Mouse (Mus musculus): ENCODE data around the gene Gdpd3. TPM values are rescaled to one million over a fixed set of nuclear protein-coding genes. Genes with fewer than 3 reads are reported as not detected.

Gene Gdpd3
- polyA plus RNA-seq, 1 experiment from 2014 or later: 12.4 TPM

- no peaks in the 10 kb centered on the region for H3K27me3 ChIP-seq
- peak; percentile 89 for ATAC-seq (ENCODE audit: insufficient number of reproducible peaks, low FRiP score, low TSS enrichment, low read depth)
- peak overlapping the region; percentile 82 for H3K4me2 ChIP-seq (replicated peaks)
- peak overlapping the region; percentile 76 for H3K9ac ChIP-seq
- WGBS: under 1% methylated on average over 37 of the region's 38 CpGs
- no peaks in the 10 kb centered on the region for H3K9me3 ChIP-seq (replicated peaks)
- H3K27ac ChIP-seq (replicated peaks): peak overlapping the region; percentile 99
- peak overlapping the region; percentile 87 for H3K4me3 ChIP-seq (replicated peaks)
- H3K4me1 ChIP-seq: peaks cover 38% of the 10 kb centered on the region
- H3K36me3 ChIP-seq: peaks cover 29% of the 10 kb centered on the region
Measured at GRCm38 (mm10) chr7:126799468-126800268, 33.5 kb downstream of the Gdpd3 start.

DNA sequence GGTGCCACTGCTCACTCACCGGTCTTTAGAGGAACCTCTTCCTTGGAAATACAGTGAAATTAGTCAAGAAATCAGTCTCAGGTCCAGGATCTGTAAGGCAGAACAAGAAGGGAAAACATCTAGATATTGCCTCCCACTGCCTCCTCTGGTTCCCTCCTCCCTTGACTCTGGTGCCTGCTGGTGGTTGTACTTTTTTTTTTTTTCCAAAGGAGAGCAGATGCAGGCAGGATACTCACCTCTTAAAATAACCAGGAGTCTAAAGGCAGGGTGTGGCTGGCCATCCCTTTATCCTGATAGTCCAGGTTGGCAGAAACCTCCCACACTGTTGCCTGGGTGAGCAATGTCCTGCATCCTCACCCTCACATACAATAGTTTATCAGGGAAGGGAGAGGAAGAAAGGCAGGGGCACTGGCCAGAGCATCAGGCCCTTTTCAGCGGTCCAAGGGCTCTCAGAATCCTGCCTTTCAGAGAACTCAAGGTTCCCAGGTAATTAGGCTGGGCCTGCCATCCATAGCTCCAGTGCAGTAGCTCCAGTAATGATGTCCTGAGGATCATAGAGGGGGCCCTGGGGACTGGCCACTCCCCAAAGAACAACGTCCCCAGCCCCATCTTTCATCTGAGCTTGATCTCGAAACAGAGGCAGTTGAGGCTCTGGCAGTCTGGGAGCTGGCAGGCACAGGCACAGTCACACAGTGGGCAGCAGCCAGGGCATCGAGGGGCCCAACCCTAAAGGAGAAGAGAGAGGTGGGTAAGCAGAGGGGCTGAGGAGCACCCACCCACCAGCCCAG lies 34.3 kb downstream of the Gdpd3 start:
- H3K4me3 ChIP-seq (replicated peaks): peak overlapping the region; percentile 87
- no peak for ATAC-seq (ENCODE audit: insufficient number of reproducible peaks, low FRiP score, low TSS enrichment, low read depth)
- H3K9me3 ChIP-seq (replicated peaks): no peaks in the 10 kb centered on the region
- H3K9ac ChIP-seq: peak overlapping the region; percentile 76
- 50% methylated on average over 5 of the region's 5 CpGs for WGBS
- H3K4me1 ChIP-seq: peaks cover 38% of the 10 kb centered on the region
- H3K27me3 ChIP-seq: no peaks in the 10 kb centered on the region
- H3K4me2 ChIP-seq (replicated peaks): peak overlapping the region; percentile 82
- H3K36me3 ChIP-seq: peaks cover 21% of the 10 kb centered on the region
- H3K27ac ChIP-seq (replicated peaks): peak overlapping the region; percentile 99

DNA sequence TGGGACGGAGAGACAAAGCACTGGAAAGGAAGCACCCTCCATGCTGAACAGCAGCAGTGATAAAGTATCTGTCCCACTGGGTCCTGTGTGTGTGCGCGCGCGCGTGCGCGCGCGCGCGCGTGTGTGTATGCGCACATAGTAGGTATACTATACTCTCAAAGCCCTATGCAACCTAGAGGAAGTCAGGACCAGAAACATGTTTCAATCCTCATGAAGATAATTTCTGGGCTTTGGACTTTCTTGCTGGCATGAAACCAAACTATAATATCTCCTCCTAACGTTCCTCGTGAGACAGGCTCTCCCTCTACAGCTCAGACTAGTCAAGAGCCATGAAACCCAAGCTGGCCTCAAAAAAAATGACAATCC lies 34.9 kb downstream of the Gdpd3 start:
- H3K27me3 ChIP-seq: no peaks in the 10 kb centered on the region
- H3K4me3 ChIP-seq (replicated peaks): no peak overlapping the region
- 90% methylated on average over 16 of the region's 16 CpGs for WGBS
- no peak overlapping the region for H3K4me2 ChIP-seq (replicated peaks)
- no peaks in the 10 kb centered on the region for H3K9me3 ChIP-seq (replicated peaks)
- peaks cover 38% of the 10 kb centered on the region for H3K4me1 ChIP-seq
- peaks cover 15% of the 10 kb centered on the region for H3K36me3 ChIP-seq
- H3K9ac ChIP-seq: no peak overlapping the region
- peak overlapping the region; percentile 99; the same call in 1 of the 2 replicates for H3K27ac ChIP-seq (replicated peaks)
- no peak for ATAC-seq (ENCODE audit: insufficient number of reproducible peaks, low FRiP score, low TSS enrichment, low read depth)

DNA sequence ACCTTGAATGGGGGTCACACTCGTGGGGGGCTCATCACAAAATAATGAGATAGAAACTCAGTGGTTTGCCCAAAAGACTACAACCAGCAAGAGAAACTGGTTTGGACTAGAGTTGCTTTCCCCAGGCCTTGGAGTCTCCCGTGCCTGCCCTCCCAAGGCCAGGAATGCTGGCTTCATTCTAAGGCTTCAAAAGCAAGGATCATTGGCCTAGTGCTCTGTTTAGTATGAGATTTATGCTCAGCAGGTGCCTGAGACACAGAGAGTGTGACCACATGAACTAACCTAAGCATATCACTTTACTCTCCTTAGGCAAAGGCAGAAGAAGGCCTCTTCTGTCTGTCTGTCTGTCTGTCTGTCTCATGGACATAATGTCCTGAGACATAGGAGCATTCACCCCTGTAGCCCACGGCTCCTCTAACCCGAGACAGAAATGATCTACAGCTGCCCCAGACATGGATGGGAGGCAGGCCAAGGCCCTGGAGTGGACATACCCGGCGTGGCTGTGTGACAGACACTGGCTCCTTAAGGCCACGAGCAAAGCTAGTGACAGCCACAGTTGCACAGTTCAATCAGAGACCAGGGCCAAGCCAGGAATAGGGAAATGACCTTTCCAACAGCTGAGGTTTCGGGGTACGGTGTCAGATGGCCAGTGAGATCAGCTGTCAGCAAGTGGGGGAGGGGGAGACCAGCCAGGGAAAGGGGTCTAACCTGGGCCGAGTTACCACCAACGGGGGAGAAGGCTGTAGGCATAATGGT lies 36.2 kb downstream of the Gdpd3 start:
- Histone ChIP-seq H3K27ac (replicated peaks) (no peak overlapping the region), H3K36me3 (peaks cover 3% of the 10 kb centered on the region; the same call in 1 of the 2 replicates), H3K4me1 (peaks cover 29% of the 10 kb centered on the region), H3K4me3 (replicated peaks) (no peak overlapping the region), H3K27me3 (no peaks in the 10 kb centered on the region), H3K4me2 (replicated peaks) (no peak overlapping the region), H3K9me3 (replicated peaks) (no peaks in the 10 kb centered on the region), H3K9ac (no peak overlapping the region)
- WGBS: 76% methylated on average over 11 of the region's 11 CpGs
- no peak for ATAC-seq (ENCODE audit: insufficient number of reproducible peaks, low FRiP score, low TSS enrichment, low read depth)

DNA sequence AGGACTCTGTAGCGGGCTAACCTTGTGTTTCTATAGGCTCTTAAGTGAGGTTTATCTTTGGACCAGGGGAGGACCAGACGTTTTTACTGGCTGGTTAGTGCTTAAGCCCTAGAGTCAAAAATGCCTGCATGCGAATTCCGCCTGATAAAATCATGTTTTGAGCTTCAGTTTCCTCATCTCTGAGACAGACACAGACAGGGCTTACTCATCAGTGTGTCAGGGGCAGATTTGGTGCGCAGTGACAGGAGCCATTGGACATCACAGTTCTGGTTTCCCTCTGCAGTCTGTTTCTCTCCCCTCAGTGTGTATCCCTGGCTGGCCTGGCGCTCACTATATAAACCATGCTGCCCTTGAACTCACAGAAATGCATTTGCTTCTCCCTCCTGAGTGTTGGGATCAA lies 37.0 kb downstream of the Gdpd3 start:
- 81% methylated on average over 6 of the region's 6 CpGs for WGBS
- no peak overlapping the region for H3K4me2 ChIP-seq (replicated peaks)
- H3K27ac ChIP-seq (replicated peaks): no peak overlapping the region; the same call in 1 of the 2 replicates
- peaks cover 29% of the 10 kb centered on the region for H3K4me1 ChIP-seq
- no peak overlapping the region for H3K4me3 ChIP-seq (replicated peaks)
- no peaks in the 10 kb centered on the region for H3K9me3 ChIP-seq (replicated peaks)
- no peak for ATAC-seq (ENCODE audit: insufficient number of reproducible peaks, low FRiP score, low TSS enrichment, low read depth)
- no peaks in the 10 kb centered on the region for H3K27me3 ChIP-seq
- H3K36me3 ChIP-seq: no peaks in the 10 kb centered on the region
- H3K9ac ChIP-seq: no peak overlapping the region

DNA sequence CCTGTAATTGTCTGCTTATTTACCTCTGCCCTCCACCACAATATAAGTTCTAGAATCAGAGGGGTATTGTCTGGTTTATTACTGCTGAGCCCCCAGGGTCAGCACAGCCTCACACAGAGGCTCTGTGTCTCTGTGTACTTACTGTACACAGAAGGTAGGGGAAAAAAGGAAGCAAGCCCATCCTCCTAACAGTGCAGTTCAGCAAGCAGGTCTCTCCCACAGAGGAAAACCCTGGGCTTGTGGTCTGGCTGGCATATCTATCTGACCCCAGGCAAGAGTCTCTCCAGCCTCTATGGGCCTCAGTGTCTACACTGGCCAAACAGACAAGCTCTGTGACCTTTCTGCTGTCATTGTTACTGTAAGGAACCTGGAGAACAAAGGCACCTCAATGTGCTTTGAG lies 37.6 kb downstream of the Gdpd3 start:
- Histone ChIP-seq H3K36me3 (no peaks in the 10 kb centered on the region), H3K9ac (no peak overlapping the region), H3K4me3 (replicated peaks) (no peak overlapping the region), H3K4me2 (replicated peaks) (no peak overlapping the region), H3K27ac (replicated peaks) (no peak overlapping the region; the same call in 1 of the 2 replicates), H3K4me1 (peaks cover 33% of the 10 kb centered on the region), H3K9me3 (replicated peaks) (no peaks in the 10 kb centered on the region), H3K27me3 (no peaks in the 10 kb centered on the region)
- no peak for ATAC-seq (ENCODE audit: insufficient number of reproducible peaks, low FRiP score, low TSS enrichment, low read depth)

- Histone ChIP-seq H3K27me3 (no peaks in the 10 kb centered on the region), H3K4me2 (replicated peaks) (no peak overlapping the region), H3K9ac (no peak overlapping the region), H3K9me3 (replicated peaks) (no peaks in the 10 kb centered on the region), H3K27ac (replicated peaks) (no peak overlapping the region), H3K4me3 (replicated peaks) (no peak overlapping the region), H3K36me3 (no peaks in the 10 kb centered on the region), H3K4me1 (peaks cover 22% of the 10 kb centered on the region)
- WGBS: 79% methylated on average over 6 of the region's 6 CpGs
- no peak for ATAC-seq (ENCODE audit: insufficient number of reproducible peaks, low FRiP score, low TSS enrichment, low read depth)
Measured at GRCm38 (mm10) chr7:126806956-126807355, 40.8 kb downstream of the Gdpd3 start.

GRCm38 (mm10) chr7:126807405-126807804 lies 41.3 kb downstream of the Gdpd3 start:
- Histone ChIP-seq H3K27ac (replicated peaks) (no peak overlapping the region), H3K9me3 (replicated peaks) (no peaks in the 10 kb centered on the region), H3K27me3 (no peaks in the 10 kb centered on the region), H3K36me3 (no peaks in the 10 kb centered on the region), H3K4me1 (peaks cover 22% of the 10 kb centered on the region), H3K4me3 (replicated peaks) (peak overlapping the region; percentile 77), H3K9ac (0 out of 2 replicates have a peak overlapping the region, but pooled peaks have one; percentile 81), H3K4me2 (replicated peaks) (peak overlapping the region; percentile 80)
- 66% methylated on average over 4 of the region's 4 CpGs for WGBS
- no peak for ATAC-seq (ENCODE audit: insufficient number of reproducible peaks, low FRiP score, low TSS enrichment, low read depth)

GRCm38 (mm10) chr7:126808703-126809455 lies 42.7 kb downstream of the Gdpd3 start:
- H3K4me3 ChIP-seq (replicated peaks): peak overlapping the region; percentile 77
- peak overlapping the region; percentile 81 for H3K27ac ChIP-seq (replicated peaks)
- no peaks in the 10 kb centered on the region for H3K27me3 ChIP-seq
- 1% methylated on average over 43 of the region's 43 CpGs for WGBS
- ATAC-seq (ENCODE audit: insufficient number of reproducible peaks, low FRiP score, low TSS enrichment, low read depth): peak; percentile 89
- H3K4me1 ChIP-seq: peaks cover 22% of the 10 kb centered on the region
- H3K4me2 ChIP-seq (replicated peaks): peak overlapping the region; percentile 80
- no peaks in the 10 kb centered on the region for H3K9me3 ChIP-seq (replicated peaks)
- no peaks in the 10 kb centered on the region for H3K36me3 ChIP-seq
- peak overlapping the region; percentile 81 for H3K9ac ChIP-seq

DNA sequence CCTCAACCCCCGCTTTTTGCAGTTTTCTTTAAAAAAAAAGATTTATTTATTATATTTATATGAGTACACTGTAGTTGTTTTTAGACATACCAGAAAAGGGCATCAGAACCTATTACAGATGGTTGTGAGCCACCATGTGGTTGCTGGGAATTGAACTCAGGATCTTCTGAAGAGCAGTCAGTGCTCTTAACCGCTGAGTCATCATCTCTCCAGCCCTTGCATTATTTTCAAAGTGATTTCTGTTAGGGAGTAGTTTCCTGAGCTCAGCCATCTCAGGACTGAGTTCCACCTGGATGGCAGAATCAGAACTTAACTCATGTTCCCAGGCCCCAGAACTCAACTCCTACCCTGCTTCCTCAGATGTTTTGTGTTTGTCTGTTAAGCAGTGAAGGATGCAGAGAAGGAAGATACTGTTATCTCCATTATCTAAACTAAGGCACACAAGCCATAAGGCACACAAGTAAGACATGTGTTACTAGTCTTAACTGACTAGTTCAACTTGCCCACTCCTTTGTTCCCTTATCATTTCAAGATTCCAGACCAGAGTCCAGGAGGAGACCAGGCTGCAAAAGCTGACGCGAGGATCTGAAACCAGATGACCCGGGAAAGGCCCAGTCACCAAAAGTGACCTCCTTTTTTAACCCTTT lies 43.7 kb downstream of the Gdpd3 start:
- 53% methylated on average over 5 of the region's 5 CpGs for WGBS
- Histone ChIP-seq H3K27me3 (no peaks in the 10 kb centered on the region), H3K4me1 (peaks cover 22% of the 10 kb centered on the region), H3K9me3 (replicated peaks) (no peaks in the 10 kb centered on the region), H3K4me2 (replicated peaks) (peak overlapping the region; percentile 80), H3K36me3 (no peaks in the 10 kb centered on the region), H3K27ac (replicated peaks) (peak overlapping the region; percentile 81; the same call in 1 of the 2 replicates), H3K4me3 (replicated peaks) (peak overlapping the region; percentile 77), H3K9ac (no peak overlapping the region)
- ATAC-seq (ENCODE audit: insufficient number of reproducible peaks, low FRiP score, low TSS enrichment, low read depth): no peak

All from embryonic facial prominence, embryonic 15.5 days (tissue).